19 mouse cellular contexts compared by ENCODE assay signal in genomic region chr13:102691408-102692150, GRCm38 (mm10).
"Had no signal": no experiment of that assay in that cellular context is flagged by ENCODE, and none has a peak within 500 bp of the region (broad histone marks: within the 10 kb centered on the region; RNA-seq: fewer than 3 reads in every experiment).

No protein-coding gene starts in this region.

- H3K4me3 ChIP-seq: limb, embryonic 12.5 days; limb, embryonic 15.5 days; megakaryocyte, embryonic 14.5 days; midbrain, embryonic 10.5 days had no signal

- H3K9me3 ChIP-seq: limb, embryonic 12.5 days; limb, embryonic 15.5 days; megakaryocyte, embryonic 14.5 days; midbrain, embryonic 10.5 days had no signal

- ATAC-seq: intestine, embryonic 16.5 days; liver, postnatal 0 days; lung, postnatal 0 days; midbrain, embryonic 16.5 days had no signal

- H3K27ac ChIP-seq: kidney, postnatal 0 days; limb, embryonic 12.5 days; limb, embryonic 15.5 days; liver, embryonic 14.5 days; midbrain, embryonic 10.5 days; stomach, postnatal 0 days had no signal

- H3K36me3 ChIP-seq: limb, embryonic 12.5 days; limb, embryonic 15.5 days; midbrain, embryonic 10.5 days had no signal

- H3K4me2 ChIP-seq: limb, embryonic 12.5 days; limb, embryonic 15.5 days; liver, embryonic 11.5 days; lung, embryonic 14.5 days had no signal

- H3K9ac ChIP-seq: limb, embryonic 12.5 days; limb, embryonic 15.5 days; liver, embryonic 14.5 days; liver, postnatal 0 days; lung, embryonic 14.5 days had no signal

- H3K4me1 ChIP-seq: limb, embryonic 12.5 days; limb, embryonic 15.5 days; midbrain, embryonic 10.5 days had no signal

- DNase-seq: kidney, adult 18-20 months; kidney, postnatal 25 days; left cerebral cortex, postnatal 4 days; liver, postnatal 0 days; lung, embryonic 14.5 days; right cerebral cortex, postnatal 4 days; thymus, adult 2 months; thymus, postnatal 14 days had no signal

- H3K27me3 ChIP-seq: limb, embryonic 12.5 days; limb, embryonic 15.5 days; megakaryocyte, embryonic 14.5 days had no signal
